Mouse (Mus musculus): ENCODE measurements around the gene Trpm1.

Trpm1 gene

DNA sequence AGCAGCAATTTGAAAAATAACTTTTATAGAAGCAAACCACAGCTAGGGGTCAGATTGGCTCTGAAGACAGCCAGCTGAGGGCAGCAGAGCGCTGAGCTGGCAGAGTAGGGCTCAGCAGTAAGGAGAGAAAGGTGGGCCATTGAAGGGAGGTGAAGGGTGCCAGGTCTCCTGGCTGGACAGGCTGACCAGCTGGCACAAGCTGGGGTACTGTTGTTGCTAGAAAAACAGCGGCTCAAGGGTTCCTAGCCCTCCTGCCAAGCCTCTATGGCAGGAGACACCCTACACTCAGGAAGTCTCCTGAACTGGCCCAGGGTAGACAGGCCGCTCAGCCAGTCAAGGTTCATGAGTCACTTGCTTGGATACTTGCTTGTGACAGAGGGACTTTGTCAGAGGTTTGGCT lies 11.4 kb downstream of the Trpm1 start:
- peak; percentile 53 for DNase-seq

DNA sequence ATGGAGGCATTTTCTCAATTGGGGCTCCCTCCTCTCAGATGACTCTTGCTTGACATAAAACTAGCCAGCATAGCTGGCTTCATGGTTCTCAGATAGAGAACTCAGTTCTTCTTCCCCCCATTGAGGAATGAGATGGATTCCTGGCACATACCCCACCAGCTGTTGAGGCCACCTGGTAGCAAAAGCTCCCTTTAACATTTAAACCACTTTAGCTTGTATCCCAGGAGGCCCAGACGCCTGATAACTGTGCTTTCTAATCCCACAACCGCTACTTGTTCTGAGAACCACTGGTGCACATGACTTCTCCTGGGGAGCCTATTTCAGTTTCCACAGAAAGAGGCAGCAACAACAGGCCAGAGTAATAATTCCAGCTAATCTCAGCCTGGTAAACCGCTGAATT lies 12.4 kb downstream of the Trpm1 start:
- DNase-seq: no peak

DNA sequence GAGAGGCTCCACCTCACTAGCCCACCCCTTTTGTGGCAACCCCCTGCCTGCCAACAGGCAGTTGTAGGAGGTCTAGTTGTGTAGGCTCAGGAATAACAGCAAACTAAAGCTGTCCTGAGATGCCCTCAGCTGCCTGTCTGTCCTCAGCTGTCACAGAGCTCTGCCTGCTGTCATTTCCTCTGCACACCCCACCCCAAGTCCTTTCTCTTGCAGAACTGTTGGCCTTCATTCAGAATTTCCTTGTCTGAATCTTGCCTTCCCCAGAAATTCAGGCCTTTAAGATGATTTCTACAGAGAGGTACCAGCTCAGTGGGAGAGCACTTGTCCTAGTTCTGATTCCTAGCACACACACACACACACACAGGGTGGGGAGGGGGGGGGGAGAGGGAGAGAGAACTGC lies 13.1 kb downstream of the Trpm1 start:
- no peak for DNase-seq

DNA sequence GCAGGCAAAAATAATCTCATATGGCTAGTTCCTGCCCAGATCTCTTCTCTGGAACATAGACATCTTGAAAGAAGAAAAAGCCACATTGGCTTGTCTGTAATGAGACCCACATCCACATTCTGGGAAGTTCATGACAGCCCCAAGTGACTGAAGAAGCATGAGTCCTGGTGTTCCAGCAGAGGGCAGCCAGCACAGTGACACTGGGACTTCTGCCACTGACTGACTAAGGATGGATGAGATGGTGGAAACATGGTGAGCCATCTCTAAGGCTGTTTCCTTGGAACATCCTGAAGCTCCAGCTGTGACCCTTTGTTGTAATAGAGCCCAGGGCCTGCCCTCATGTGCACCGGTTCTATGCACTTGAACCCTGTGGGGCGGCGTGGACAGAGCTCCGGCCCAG lies 25.7 kb downstream of the Trpm1 start:
- no peak for DNase-seq

DNA sequence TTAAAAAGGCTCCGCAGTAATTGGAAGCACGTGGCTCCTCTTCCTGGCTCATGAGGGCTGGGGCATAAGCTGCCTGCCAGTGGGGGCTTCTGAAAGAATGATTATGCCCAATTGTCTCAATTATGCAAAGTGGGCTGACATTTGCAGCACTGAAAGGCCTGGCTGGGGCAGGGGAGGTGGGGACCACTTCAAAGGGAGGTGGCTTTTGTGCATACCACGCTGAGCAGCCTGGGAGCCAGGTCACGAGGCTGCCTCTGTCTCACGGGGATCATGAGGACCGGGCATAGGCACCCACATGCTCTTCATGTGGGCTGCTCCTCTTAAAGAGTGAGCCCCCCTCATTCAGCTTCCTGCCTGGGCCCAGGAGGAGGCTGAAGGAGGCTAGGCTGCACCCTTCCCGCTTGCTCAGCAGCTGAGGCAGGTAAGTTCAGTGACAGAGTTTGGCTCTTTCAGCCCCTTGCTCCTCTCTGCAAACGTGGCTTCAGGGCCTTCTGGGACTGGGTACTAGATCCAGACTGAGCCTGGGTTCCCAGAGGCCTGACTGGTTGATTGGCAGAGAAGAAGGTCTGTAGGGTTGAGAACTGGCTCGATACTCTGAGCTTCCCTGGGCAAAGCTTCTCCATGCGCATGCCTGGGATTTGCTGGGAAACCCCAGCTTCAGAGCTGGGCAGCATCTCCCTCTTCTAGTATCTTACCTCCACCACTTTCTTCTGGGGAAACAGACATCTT lies 31.7 kb downstream of the Trpm1 start:
- no peak for DNase-seq

DNA sequence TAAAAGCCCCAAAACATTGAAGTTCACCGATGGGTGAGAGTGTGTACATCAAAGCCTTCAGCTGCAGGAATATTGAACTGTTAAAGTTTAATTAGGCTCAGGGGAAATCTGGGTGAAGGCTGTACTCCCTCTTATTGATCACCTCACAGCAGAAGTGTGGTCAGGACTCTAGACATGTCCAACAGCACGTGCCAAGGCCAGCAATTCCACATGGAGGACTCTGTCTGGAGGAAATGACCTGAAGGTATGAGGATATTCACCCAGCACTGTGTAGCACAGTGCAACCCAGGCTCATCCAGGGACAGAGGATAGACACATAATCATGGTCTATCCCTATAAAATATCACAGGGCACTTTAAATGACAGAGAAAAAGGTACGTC lies 32.3 kb downstream of the Trpm1 start:
- no peak for DNase-seq

DNA sequence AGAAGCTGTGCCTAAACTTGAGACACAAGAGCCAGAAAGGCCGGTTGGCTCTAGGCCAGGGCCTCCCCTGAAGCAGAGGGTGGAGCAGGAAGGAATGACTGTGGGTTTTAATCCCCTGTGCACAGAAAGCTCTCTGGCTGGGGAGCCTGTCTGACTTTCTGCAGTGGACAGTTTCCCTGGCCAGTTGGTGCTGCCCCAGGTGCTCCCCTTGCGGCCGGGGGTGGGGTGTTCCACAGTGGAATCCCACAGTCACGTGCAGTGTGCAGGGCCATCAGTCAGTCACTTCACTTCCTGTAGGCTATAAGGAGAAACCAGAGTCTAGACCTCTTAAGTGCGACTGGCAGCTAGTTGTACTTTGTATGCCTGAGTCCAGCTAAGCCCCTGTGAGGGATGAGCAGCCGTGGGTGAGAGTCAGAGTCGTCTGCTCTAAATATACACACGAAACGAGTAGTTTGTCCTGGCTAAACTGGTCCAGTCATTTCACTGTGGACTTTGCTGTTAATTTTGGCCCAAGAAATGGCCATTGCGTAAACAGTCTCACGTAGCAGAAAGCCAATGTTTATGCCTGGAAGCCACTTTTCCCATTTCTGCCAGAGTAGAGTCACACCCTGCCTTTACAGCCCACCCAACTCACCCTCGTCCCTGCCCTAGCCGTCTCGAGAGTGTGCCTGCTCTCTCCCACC lies 38.8 kb downstream of the Trpm1 start:
- peak; percentile 38 for DNase-seq

DNA sequence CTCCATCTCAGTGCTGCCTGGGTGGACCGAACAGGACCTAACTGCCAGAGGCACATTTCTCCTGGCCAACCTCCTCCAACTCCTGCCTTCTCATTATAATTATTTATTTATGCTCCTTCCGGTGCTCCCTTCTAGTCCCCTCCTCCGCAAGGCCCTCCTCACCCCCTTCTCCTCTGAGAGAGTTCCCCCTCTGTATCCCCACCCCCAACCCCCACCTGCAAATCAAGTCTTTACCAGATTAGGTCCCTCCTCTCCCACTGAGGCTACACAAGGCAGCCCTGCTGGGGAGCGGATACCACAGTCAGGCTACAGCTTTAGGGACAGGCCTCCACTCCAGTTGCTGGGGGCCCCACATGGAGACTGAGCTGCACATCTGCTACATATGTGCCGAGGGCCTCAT lies 39.8 kb downstream of the Trpm1 start:
- DNase-seq: no peak

DNA sequence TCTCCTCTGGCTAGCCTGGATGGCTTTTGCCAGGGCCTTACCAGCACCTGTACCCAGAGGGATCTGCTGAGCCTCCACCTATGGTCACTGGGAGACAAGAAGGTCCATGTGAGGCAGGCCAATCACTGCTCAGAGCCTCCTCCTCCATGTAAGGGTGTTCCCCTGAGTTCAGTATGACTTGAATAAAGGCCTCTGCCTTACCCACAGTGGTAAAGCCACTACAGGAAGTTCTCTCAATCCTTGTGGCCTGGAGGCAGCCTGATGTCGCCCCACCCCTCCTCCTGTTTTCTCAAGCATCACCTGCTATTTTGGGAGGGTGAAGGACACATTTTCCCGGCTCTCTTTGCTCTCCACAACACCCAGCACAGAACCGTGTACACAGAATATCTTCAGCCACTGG lies 42.5 kb downstream of the Trpm1 start:
- DNase-seq: no peak

DNA sequence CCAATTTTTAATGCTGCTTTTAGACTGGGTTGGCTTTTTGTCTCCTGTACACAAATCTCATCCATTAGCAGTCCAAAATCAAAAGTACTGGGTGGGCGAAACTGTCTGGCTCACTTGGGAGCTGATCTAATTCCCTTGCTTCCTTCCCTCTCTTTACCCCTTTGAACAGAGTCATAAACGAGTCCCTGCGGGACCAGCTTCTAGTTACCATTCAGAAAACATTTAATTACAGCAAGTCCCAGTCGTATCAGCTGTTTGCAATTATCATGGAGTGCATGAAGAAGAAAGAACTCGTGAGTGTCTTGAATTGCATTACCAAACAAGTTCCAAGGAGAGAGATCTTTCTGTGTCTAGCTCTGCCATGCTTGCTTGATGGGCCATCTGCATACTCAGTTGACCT lies 55.1 kb downstream of the Trpm1 start:
- no peak for DNase-seq

DNA sequence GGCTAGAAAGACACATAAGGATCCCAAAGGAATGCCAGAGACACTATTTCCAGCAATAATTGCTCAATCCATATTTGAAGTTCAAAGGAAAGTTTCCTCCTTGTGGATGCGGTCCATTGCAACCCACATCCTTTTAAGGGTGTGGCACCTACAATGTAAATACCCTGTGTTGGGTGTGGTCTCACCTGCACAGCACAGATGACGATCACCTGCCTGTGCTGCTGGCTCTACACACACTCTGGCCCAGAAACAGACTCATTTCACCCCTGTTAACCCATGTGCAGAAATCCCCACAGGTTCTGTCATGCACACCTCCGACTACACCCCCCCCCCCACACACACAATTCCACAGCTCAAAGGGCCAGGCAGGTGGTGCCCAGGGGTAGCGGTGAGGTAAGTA lies 59.2 kb downstream of the Trpm1 start:
- DNase-seq: no peak

DNA sequence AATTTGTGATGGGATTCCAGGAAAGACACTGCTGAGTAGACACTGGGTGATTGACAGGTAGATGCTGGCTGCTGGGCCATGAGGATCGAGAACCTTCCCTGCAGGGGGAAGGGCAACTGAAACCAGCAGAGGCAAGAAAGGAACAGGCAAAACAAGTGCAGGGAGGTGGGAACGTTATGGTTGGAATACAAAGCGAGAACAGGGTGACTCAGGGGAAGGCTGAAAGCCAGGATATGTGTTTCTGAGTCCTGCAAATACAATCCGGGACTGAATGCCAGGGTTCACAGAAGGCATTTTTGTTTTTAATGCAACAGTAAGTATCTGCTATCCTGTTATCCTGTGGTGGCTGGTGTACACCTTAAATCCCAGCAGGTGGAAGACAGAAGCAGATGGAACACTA lies 60.4 kb downstream of the Trpm1 start:
- no peak for DNase-seq

DNA sequence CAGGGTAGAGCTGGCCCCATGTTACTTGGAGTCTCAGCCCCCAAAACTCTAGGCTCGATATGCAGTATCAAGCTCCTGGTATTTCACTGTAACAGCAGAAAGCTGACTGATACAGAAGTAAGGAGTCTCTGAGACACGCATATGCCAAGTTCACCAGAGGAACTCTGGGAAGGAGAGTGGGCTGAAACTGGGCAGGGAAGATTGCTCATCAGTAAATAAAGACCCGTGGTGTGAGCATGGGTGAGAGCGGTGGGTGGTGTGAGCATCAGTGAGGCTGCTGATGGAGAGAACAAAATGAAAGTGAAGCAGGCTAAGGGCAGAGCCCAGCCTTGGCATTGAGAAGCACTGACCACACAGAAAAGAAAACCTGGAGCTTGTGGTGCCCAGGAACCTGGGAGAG lies 62.0 kb downstream of the Trpm1 start:
- DNase-seq: no peak

DNA sequence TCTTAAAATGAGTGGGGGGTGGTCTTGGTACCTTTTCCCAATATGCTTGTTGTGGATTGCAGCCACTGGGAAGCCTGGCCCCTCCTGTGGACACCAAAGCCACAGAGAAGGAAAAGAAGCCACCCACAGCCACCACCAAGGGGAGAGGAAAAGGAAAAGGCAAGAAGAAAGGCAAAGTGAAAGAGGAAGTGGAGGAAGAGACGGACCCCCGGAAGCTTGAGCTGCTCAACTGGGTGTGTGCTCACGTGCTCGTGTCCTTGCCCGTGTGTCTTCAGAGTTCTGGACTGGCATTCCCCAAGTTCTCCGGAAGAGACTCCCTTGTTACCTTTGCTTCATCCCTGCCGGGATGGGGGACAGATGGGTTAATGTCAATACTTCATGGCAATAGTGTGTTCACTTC lies 63.8 kb downstream of the Trpm1 start:
- DNase-seq: no peak

DNA sequence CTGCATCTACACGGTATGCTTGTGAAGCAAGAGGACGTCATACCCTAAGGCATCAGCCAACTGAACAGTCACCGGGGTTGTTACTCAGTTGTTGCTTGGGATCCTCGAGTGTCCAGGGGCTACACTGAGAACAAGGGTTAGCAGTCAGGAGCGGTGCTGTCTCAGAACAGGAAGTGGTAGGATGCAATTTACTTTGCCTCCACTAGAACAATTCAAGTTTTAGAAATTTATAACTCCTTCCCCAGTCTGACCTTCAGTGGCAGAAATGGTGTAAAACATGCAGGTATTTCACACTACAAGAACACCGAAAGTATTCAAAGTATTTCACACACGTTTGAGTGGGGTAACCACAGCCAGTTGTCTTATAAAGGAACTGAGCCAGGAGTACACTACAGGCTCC lies 66.1 kb downstream of the Trpm1 start:
- no peak for DNase-seq

DNA sequence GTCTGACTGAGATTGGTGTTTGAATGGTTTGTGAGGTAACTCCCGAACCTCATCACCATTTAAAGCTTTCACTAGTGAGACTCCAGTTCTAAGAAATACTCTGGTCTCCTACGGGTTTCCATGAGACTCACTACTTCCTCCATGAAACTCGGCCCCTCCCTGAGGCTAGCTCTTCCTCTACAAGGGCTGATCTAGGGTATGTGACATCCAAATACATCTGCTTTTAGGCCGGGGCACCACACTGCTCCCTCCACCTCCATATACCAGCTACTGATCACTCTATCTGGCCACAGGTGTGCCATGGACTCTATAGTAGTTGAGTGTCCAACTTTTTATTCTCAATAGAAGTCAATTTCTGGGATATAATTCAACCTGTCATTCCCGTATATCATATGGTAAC lies 69.6 kb downstream of the Trpm1 start:
- no peak for DNase-seq

DNA sequence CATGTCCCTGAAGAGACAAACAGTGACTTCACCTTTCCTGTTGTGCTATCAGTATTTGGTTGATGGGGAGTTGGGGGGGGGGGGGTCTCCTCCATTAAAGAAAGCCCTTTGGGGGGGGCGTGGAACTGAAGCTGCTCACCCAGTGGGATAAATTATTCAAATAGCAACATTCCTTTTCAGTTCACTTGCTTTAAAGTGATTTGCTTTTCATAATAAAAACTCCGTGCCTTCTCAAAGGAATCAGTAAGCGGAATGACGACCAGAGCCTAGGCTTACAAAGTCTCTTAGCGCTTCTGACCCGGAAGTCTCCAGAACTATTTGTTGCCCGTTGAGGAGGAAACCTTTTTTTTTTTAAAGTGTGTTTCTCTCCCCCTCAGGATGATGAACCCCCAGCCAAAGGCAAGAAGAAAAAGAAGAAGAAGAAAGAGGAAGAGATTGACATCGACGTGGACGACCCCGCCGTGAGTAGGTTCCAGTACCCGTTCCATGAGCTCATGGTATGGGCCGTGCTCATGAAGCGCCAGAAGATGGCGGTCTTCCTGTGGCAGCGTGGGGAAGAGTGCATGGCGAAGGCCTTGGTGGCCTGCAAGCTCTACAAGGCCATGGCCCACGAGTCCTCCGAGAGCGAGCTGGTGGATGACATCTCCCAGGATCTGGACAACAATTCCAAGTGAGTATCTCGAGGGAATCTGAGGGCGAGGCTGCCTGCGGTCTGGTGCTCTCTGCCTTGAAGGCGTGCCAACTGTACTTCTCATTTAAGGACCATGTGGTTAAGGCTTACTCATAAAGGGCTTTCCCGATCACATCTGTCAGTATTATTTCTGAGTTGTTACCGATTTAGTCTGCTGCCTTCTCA lies 72.9 kb downstream of the Trpm1 start:
- no peak for DNase-seq

DNA sequence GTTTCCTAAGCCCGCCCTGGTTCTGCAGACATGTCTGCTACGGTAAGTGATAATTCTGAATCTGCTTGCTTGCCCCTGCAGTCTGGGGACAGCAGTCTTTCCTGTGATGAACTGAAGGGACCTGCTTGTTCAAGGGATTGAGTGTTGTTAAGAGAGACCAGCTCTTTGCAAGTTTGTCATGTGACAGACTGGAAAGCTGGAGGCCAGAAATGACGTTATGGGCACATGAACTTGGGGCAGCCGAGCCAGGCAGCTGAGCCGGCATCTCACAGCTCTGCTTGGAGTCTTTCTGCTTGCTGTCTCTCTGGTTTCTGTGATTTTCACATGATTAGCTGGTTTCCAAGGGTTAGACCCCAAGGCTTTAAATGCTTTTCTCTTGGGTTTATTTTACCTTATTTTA lies 74.0 kb downstream of the Trpm1 start:
- no peak for DNase-seq

DNA sequence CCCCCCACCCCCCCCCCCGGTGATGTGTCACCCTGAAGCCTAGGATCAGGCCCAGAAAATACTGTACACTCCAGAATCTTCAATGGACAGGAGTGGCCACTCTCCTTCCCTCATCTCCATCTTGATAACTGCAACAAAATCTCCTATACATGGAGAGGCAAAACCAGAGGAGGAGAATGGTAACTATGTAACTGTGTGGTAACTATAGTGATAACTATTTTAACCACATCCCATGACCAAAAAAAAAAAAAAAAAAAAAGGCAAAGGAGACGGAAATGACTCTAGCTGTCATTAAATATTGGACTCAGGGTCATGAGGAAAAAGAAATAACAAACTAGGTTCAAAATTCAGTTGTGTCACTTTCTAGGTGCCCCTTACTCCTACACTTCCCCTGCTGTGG lies 74.7 kb downstream of the Trpm1 start:
- DNase-seq: no peak

DNA sequence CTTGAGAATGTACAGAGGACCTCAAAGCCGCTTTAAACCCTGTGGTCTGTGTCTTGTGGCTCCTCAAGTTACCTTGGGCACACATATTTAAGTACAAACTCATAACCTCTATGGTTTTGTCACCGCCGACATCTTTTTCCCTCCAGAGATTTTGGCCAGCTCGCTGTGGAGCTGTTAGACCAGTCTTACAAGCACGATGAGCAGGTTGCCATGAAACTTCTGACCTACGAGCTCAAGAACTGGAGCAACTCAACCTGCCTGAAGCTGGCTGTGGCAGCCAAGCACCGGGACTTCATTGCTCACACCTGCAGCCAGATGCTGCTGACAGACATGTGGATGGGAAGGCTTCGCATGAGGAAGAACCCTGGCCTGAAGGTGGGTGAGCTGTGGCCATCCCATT lies 76.3 kb downstream of the Trpm1 start:
- no peak for DNase-seq

DNA sequence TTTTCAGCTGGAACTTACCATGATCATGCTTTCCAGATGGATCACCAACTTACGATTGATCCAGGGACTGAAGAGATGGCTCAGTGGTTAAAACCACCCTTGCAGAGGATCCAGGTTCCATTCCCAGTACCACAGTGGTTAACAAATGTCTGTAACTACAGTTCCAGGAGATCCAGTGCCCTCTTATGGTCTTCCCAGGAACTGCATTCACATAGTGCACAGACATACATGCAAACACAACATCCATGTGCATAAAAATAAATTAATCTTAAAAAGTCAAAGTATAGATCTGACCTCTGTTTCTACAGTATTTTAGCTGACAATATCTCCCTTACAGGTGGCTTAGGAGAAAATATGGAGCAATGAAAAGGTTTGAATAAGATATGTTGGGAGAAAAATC lies 77.4 kb downstream of the Trpm1 start:
- no peak for DNase-seq

DNA sequence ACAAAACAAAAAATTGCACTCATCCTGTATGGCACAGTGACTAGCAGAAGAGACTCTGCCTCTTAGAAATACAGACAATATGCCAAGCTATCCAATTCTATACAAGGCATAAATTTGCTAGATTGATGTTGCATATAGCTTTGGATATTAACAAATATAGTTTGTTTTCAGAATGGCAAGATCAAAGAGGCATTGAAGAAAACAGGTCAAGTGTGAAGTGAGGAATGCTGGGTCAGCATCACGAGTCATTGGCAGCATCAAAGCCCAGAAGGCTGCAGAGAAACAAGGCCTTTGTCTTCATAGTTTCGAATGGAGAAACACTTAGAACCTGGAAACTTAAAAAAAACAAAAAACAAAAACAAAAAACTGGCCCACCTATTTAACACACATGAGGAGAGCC lies 78.4 kb downstream of the Trpm1 start:
- no peak for DNase-seq

DNA sequence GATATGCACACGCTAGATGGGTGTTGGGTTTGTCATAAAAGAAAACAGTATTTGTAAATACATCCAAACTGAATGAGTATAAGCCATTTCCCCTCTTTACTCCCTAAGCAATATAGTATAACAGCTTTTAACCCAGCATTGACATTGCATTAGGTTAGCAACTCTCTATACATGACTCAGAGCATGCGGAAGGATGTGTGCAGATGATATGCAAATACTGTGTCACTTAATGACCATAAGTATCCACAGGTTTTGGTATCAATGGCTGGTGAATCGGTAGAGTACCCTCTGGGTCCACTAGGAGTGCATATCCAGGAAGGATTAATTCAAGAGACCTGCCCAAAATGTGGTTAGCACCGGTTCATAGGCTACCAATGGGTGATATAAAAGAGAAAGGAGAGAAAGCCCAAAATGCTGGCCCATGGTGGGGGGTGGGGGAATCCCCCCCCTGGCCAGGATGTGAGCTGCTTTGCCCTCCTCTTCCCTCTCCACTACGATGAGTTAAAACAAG lies 80.7 kb downstream of the Trpm1 start:
- no peak for DNase-seq

DNA sequence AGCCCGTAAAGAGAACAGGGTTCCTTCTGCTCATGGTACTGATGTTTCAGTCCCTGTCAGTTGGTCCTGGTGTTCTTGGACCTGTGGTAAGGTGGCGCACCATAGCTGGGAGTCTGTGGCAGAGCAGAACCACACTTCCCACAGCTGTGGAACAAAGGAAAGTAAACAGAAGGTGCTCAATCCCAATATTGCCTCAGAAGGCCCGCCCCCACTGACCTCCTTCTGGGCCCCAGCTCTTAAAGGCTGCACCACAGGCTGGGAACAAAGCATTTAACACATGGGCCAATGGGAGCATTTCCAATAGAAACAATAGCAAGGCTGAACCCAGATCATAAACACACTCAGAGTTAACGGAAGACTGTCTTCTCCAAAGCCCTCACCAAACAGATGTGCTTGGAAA lies 82.9 kb downstream of the Trpm1 start:
- no peak for DNase-seq

Data from right cerebral cortex, postnatal 4 days (tissue).